Mouse (Mus musculus) hindbrain, postnatal 0 days (tissue): ENCODE measurements at regions not wholly inside any gene's neighbourhood (a gene's known extent, or its start where the extent isn't known, plus 50 kb on each side); places are given as distances from the start of the nearest gene placed in this dataset.

Experiments
- ATAC-seq: fragments of 200-750 bp; cut with Nextera tagmentation; 2 replicates; pipeline ENCODE4 v1.8.0; 2017; ENCODE audit warnings: mild to moderate bottlenecking, moderate TSS enrichment, moderate library complexity
- DNase-seq: peaks from one replicate; pipeline ENCODE4 v3.0.0-alpha.2; 2015; ENCODE audit warnings: low spot score
- H3K27ac ChIP-seq: fragments of 300-500 bp; sonication (generic); 2 replicates; pipeline ENCODE4 v1.5.1; 2014; ENCODE audit warnings: mild to moderate bottlenecking
- H3K27me3 ChIP-seq: fragments of 300-500 bp; sonication (generic); 2 replicates; pipeline ENCODE4 v1.6.1; 2014; ENCODE audit warnings: low read length, mixed read lengths; ENCODE audit not compliant: insufficient read depth
- H3K36me3 ChIP-seq: fragments of 300-500 bp; sonication (generic); 2 replicates; pipeline ENCODE4 v1.6.1; 2014; ENCODE audit warnings: low read length, mixed read lengths; ENCODE audit not compliant: insufficient read depth
- H3K4me1 ChIP-seq: fragments of 300-500 bp; sonication (generic); 2 replicates; pipeline ENCODE4 v1.6.1; 2014; ENCODE audit warnings: antibody characterized with exemption, low read length, mixed read lengths; ENCODE audit not compliant: insufficient read depth
- H3K4me2 ChIP-seq: fragments of 300-500 bp; sonication (generic); 2 replicates; pipeline ENCODE4 v1.6.1; 2014; ENCODE audit warnings: low read depth, mild to moderate bottlenecking, low read length, moderate library complexity, mixed read lengths
- H3K4me3 ChIP-seq: fragments of 300-500 bp; sonication (generic); 2 replicates; pipeline ENCODE4 v1.5.1; 2014; ENCODE audit warnings: low read length
- H3K9ac ChIP-seq: fragments of 300-500 bp; sonication (generic); replicated peaks from 2 replicates; pipeline ENCODE4 v1.6.1; 2014; ENCODE audit warnings: mild to moderate bottlenecking, low read length, moderate library complexity, mixed read lengths
- H3K9me3 ChIP-seq: fragments of 300-500 bp; sonication (generic); 2 replicates; pipeline ENCODE4 v1.6.1; 2016; ENCODE audit warnings: low read length, mixed read lengths
- CTCF ChIP-seq: IDR thresholded peaks from 2 replicates; pipeline ENCODE4 v1.5.1; 2016; ENCODE audit warnings: antibody characterized with exemption, control low read depth, low read depth
- WGBS: fragments of 180-500 bp; shearing (Covaris S2); extraction: QIAGEN DNeasy Blood & Tissue Kit; methylation state at CpG from one replicate; pipeline ENCODE4 v1.1.7; 2014; 5-methylcytosine and 5-hydroxymethylcytosine counted together

DNA sequence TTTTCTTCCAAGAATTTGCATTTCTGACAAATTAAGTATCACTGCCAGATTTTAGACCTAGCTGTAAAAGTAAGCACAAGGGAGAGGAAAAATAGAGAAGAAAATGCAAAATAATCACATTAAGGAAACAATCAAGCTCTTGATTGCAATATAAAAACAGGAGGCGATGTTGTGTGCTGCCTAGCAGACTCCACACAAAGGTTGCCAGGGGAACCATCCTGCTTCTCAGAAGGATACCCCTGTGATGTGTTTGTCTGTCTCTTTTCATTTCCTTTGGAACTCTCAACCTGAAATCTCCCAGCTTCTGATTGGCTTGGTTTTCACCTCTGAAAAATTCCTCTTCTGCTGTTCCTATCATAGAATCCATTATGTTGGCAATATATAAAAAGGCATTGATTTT is 514.3 kb upstream of the Atp2b1 start:
- Histone ChIP-seq H3K9ac (no peak overlapping the region), H3K27ac (no peak overlapping the region), H3K4me3 (no peak overlapping the region), H3K4me2 (0 out of 2 replicates have a peak overlapping the region, but pooled peaks have one; percentile 17), H3K9me3 (no peaks in the 10 kb centered on the region), H3K36me3 (no peaks in the 10 kb centered on the region), H3K4me1 (no peaks in the 10 kb centered on the region), H3K27me3 (no peaks in the 10 kb centered on the region)
- no peak for ATAC-seq
- peak; percentile 52 for DNase-seq
- TF ChIP-seq CTCF, result no peak
- WGBS, result 15% methylated on average over 1 of the region's 1 CpGs

DNA sequence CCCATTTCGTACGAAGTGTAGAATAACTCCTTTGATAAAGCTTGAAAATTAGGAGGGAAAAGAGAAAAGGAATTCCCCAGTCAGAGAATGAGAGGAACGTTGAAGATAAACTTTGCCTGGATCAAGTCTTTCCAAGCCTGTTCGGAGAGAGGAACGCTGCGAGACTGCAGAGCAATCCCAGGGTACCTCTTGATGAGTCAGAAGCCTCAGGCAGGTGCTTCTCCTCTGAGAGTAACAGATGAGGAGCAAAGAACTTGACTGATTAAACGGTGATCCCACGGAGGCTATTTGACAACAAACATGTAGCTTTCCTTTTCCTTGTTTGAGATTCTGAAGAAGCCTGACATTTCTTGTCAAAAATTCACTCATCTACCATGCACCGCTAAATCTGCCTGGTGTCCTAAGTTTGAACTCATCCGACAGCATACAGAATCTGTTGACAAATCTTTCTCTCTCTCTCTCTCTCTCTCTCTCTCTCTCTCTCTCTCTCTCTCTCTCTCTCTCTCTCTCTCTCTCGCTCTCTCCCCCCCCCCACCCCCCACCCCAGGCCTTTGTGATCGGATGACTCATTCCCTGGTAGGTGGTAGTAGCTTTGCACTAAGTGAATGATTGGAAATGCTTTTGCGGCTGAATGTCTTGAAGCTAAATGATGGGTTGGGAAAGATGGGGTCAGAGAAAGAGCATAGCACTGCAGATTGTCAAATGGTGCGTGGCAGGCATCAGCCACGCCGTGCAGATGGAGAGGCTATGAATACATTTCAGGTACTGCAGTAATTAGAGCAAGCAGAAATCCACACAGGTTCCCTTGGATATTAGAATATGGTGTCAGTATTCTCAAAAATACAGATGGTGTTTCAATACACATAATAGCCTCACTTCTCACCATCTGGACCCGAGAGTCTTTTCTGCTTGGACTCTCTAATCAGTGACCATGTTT is 496.1 kb upstream of the Atp2b1 start:
- H3K27ac ChIP-seq, result no peak overlapping the region
- peak overlapping the region; percentile 11; the same call in 1 of the 2 replicates for H3K4me2 ChIP-seq
- WGBS, result 57% methylated on average over 16 of the region's 17 CpGs
- peak; percentile 47 for ATAC-seq
- peak; percentile 32 for DNase-seq
- H3K4me1 ChIP-seq, result no peaks in the 10 kb centered on the region
- H3K27me3 ChIP-seq, result no peaks in the 10 kb centered on the region
- H3K4me3 ChIP-seq, result no peak overlapping the region
- TF ChIP-seq CTCF, result no peak
- no peaks in the 10 kb centered on the region for H3K36me3 ChIP-seq
- no peaks in the 10 kb centered on the region for H3K9me3 ChIP-seq
- no peak overlapping the region for H3K9ac ChIP-seq

- no peaks in the 10 kb centered on the region for H3K4me1 ChIP-seq
- H3K4me2 ChIP-seq, result no peak overlapping the region
- DNase-seq (no peak), ATAC-seq (no peak)
- WGBS, result 91% methylated on average over 1 of the region's 1 CpGs
- no peak overlapping the region for H3K4me3 ChIP-seq
- H3K9me3 ChIP-seq, result 0 out of 2 replicates have a peak, but pooled peaks cover 2% of the 10 kb centered on the region
- no peak for TF ChIP-seq CTCF
- H3K27ac ChIP-seq, result no peak overlapping the region
- no peaks in the 10 kb centered on the region for H3K27me3 ChIP-seq
- no peak overlapping the region for H3K9ac ChIP-seq
- H3K36me3 ChIP-seq, result no peaks in the 10 kb centered on the region
These were observed 489.8 kb upstream of the Atp2b1 start for GRCm38 (mm10) chr10:98424450-98424849.

GRCm38 (mm10) chr10:98434974-98435373 is 479.2 kb upstream of the Atp2b1 start:
- no peak for TF ChIP-seq CTCF
- no peak for DNase-seq
- no peaks in the 10 kb centered on the region for H3K4me1 ChIP-seq
- H3K9ac ChIP-seq, result no peak overlapping the region
- H3K27me3 ChIP-seq, result no peaks in the 10 kb centered on the region
- H3K9me3 ChIP-seq, result no peaks in the 10 kb centered on the region
- no peak overlapping the region for H3K4me3 ChIP-seq
- no peak for ATAC-seq
- H3K4me2 ChIP-seq, result no peak overlapping the region
- no peak overlapping the region for H3K27ac ChIP-seq
- no peaks in the 10 kb centered on the region for H3K36me3 ChIP-seq
- WGBS, result 94% methylated on average over 3 of the region's 3 CpGs

GRCm38 (mm10) chr10:98461538-98461937 is 452.7 kb upstream of the Atp2b1 start:
- Histone ChIP-seq H3K9me3 (no peaks in the 10 kb centered on the region), H3K36me3 (no peaks in the 10 kb centered on the region), H3K9ac (no peak overlapping the region), H3K27me3 (no peaks in the 10 kb centered on the region), H3K4me3 (no peak overlapping the region), H3K4me2 (no peak overlapping the region), H3K4me1 (no peaks in the 10 kb centered on the region), H3K27ac (no peak overlapping the region)
- WGBS, result 84% methylated on average over 2 of the region's 2 CpGs
- DNase-seq (no peak), ATAC-seq (no peak)
- TF ChIP-seq CTCF, result no peak

- Histone ChIP-seq H3K9me3 (no peaks in the 10 kb centered on the region), H3K4me1 (no peaks in the 10 kb centered on the region), H3K27me3 (no peaks in the 10 kb centered on the region), H3K4me2 (no peak overlapping the region), H3K9ac (no peak overlapping the region), H3K27ac (no peak overlapping the region), H3K36me3 (no peaks in the 10 kb centered on the region), H3K4me3 (no peak overlapping the region)
- no peak for TF ChIP-seq CTCF
- ATAC-seq (no peak), DNase-seq (no peak)
- 77% methylated on average over 3 of the region's 3 CpGs for WGBS
These were observed 439.6 kb upstream of the Atp2b1 start for GRCm38 (mm10) chr10:98474581-98474980.
